Mouse (Mus musculus): ENCODE results near the gene Fars2. TPM values are rescaled to one million over a fixed set of nuclear protein-coding genes. Genes with fewer than 3 reads are reported as not detected.

Gene Fars2
- polyA plus RNA-seq, 1 experiment from 2014 or later: 31.7 TPM

- Histone ChIP-seq H3K27ac (ENCODE audit: low read depth, low read length) (no peak overlapping the region), H3K27me3 (ENCODE audit: control insufficient read depth, insufficient read depth, low read length) (peaks cover 95% of the 10 kb centered on the region), H3K4me3 (ENCODE audit: low read length) (peak overlapping the region; percentile 31), H3K4me1 (ENCODE audit: control insufficient read depth, insufficient read depth, low read length) (peaks cover 8% of the 10 kb centered on the region; the same call in 1 of the 2 replicates), H3K4me2 (replicated peaks; ENCODE audit: low read depth, low read length) (peak overlapping the region; percentile 38), H3K9ac (ENCODE audit: low read depth, low read length) (no peak overlapping the region), H3K9me3 (ENCODE audit: control insufficient read depth, low read length) (no peaks in the 10 kb centered on the region), H3K36me3 (ENCODE audit: control insufficient read depth, insufficient read depth, low read length) (no peaks in the 10 kb centered on the region)
- WGBS: under 1% methylated on average over 34 of the region's 34 CpGs
- 0 out of 2 replicates have a peak, but pooled peaks have one; percentile 17 for ATAC-seq (ENCODE audit: low FRiP score, low TSS enrichment)
Observed at GRCm38 (mm10) chr13:36726951-36727778, 610.0 kb downstream of the Fars2 start.

DNA sequence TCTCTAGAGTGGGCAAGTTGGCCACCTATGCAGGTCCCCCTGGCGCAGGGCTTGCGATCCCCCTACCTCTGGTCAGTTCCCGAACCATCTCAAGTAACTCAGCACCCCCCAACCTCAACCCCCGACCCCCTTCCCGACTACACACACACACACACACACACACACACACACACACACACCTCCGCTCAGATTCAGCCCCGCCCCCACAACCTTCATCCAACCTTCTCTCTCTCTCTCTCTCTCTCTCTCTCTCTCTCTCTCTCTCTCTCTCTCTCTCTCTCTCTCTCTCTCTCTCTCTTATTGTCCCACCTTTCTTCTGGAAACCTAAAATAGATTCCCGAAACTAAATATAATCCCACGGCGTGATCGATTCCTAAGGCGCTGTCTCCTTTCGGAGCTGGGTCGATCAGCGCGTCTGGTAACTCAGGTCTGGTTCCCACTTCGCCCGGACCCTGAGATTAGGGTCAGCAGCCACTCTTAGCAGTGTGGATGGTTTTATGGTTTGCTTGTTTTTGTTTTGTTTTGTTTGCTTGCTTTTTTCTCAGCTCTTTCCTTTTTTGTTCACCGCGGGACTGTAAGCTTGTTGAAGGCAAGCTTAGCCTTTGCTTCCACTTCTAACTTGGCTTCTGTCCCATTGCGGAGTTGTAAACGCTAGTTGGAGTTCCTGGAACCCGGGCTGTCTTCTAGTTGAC is 610.7 kb downstream of the Fars2 start:
- peaks cover 8% of the 10 kb centered on the region; the same call in 1 of the 2 replicates for H3K4me1 ChIP-seq (ENCODE audit: control insufficient read depth, insufficient read depth, low read length)
- H3K4me2 ChIP-seq (replicated peaks; ENCODE audit: low read depth, low read length): no peak overlapping the region
- H3K9me3 ChIP-seq (ENCODE audit: control insufficient read depth, low read length): no peaks in the 10 kb centered on the region
- H3K4me3 ChIP-seq (ENCODE audit: low read length): no peak overlapping the region
- H3K27ac ChIP-seq (ENCODE audit: low read depth, low read length): no peak overlapping the region
- H3K9ac ChIP-seq (ENCODE audit: low read depth, low read length): no peak overlapping the region
- peaks cover 94% of the 10 kb centered on the region for H3K27me3 ChIP-seq (ENCODE audit: control insufficient read depth, insufficient read depth, low read length)
- WGBS: 2% methylated on average over 23 of the region's 23 CpGs
- ATAC-seq (ENCODE audit: low FRiP score, low TSS enrichment): no peak
- H3K36me3 ChIP-seq (ENCODE audit: control insufficient read depth, insufficient read depth, low read length): no peaks in the 10 kb centered on the region

DNA sequence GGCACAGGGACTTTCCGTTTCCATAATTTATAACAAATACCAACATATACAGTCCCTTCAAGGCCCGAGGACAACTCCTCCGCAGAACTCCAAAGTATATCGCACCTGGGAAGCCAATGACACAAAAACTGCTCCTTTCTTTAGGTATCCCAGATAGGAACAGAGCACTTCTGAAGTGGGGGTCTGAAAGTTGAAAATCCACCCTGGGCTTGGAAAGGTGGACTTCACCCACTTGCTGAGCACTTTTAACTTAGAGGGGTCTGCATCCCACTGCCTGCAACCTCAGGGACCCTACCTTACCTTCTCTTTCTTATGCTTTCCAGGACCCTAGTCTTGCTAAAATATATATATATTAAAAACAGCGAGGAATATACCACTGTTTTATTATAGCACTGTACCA is 611.3 kb downstream of the Fars2 start:
- no peak overlapping the region for H3K27ac ChIP-seq (ENCODE audit: low read depth, low read length)
- no peaks in the 10 kb centered on the region for H3K36me3 ChIP-seq (ENCODE audit: control insufficient read depth, insufficient read depth, low read length)
- H3K9ac ChIP-seq (ENCODE audit: low read depth, low read length): no peak overlapping the region
- no peak for ATAC-seq (ENCODE audit: low FRiP score, low TSS enrichment)
- peaks cover 92% of the 10 kb centered on the region for H3K27me3 ChIP-seq (ENCODE audit: control insufficient read depth, insufficient read depth, low read length)
- H3K4me3 ChIP-seq (ENCODE audit: low read length): no peak overlapping the region
- no peaks in the 10 kb centered on the region for H3K9me3 ChIP-seq (ENCODE audit: control insufficient read depth, low read length)
- peaks cover 8% of the 10 kb centered on the region; the same call in 1 of the 2 replicates for H3K4me1 ChIP-seq (ENCODE audit: control insufficient read depth, insufficient read depth, low read length)
- WGBS: 6% methylated on average over 5 of the region's 5 CpGs
- no peak overlapping the region for H3K4me2 ChIP-seq (replicated peaks; ENCODE audit: low read depth, low read length)

DNA sequence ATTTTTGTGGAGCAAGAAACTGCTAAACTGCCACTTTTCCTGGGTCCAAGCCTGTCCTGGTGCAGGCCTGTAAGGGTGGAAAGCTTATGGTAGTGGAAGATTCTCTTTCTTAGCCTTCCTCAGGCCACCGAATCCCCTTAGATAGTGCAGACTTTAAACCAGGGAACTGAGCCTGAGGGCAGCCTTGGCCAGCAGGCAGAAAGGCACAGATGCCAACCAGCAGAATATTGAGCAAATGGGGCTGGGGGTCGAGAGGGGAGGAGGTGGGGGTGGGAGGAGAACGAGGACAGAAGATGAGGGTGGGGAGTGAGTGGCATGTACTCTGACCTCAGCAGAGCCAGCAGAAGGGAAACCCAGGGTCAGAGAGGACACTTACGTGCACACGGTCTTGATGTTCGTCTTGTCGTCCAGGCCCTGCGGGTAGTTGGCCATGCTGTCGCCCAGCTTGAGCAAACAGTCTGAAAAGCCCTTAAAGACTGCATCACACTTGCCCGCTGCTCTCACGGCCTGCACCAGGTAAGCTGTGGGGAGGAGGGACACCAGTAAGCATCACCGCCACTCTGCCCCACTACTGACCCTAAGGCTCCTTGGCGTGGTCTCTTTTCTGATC is 612.6 kb downstream of the Fars2 start:
- no peak overlapping the region for H3K4me3 ChIP-seq (ENCODE audit: low read length)
- 5% methylated on average over 13 of the region's 13 CpGs for WGBS
- H3K27ac ChIP-seq (ENCODE audit: low read depth, low read length): no peak overlapping the region
- no peak for ATAC-seq (ENCODE audit: low FRiP score, low TSS enrichment)
- no peak overlapping the region for H3K4me2 ChIP-seq (replicated peaks; ENCODE audit: low read depth, low read length)
- H3K36me3 ChIP-seq (ENCODE audit: control insufficient read depth, insufficient read depth, low read length): no peaks in the 10 kb centered on the region
- H3K9ac ChIP-seq (ENCODE audit: low read depth, low read length): no peak overlapping the region
- H3K9me3 ChIP-seq (ENCODE audit: control insufficient read depth, low read length): no peaks in the 10 kb centered on the region
- peaks cover 8% of the 10 kb centered on the region; the same call in 1 of the 2 replicates for H3K4me1 ChIP-seq (ENCODE audit: control insufficient read depth, insufficient read depth, low read length)
- peaks cover 90% of the 10 kb centered on the region for H3K27me3 ChIP-seq (ENCODE audit: control insufficient read depth, insufficient read depth, low read length)

DNA sequence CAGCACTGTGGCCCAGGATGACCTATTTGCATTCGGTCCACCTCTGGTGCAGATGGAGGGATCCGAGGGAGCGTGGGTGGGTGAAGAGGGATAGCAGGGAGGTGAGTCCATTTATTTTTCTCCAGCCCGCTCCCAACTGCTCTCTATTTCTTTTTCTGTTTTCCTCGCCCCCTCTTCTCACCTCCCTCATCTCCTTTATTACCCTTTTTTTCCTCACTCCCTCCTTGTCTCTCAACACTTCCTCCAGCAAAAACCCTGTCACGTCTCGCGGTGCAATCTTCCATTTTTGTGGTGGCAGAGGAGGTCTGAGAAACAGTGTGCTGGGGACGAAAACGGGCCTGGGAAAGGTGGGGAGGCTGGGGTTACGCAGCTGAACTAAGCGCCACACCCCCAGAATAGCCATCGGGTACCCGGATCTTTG is 613.1 kb downstream of the Fars2 start:
- Histone ChIP-seq H3K36me3 (ENCODE audit: control insufficient read depth, insufficient read depth, low read length) (no peaks in the 10 kb centered on the region), H3K9ac (ENCODE audit: low read depth, low read length) (no peak overlapping the region), H3K4me1 (ENCODE audit: control insufficient read depth, insufficient read depth, low read length) (peaks cover 8% of the 10 kb centered on the region; the same call in 1 of the 2 replicates), H3K4me3 (ENCODE audit: low read length) (no peak overlapping the region), H3K27ac (ENCODE audit: low read depth, low read length) (no peak overlapping the region), H3K27me3 (ENCODE audit: control insufficient read depth, insufficient read depth, low read length) (peaks cover 88% of the 10 kb centered on the region), H3K4me2 (replicated peaks; ENCODE audit: low read depth, low read length) (no peak overlapping the region), H3K9me3 (ENCODE audit: control insufficient read depth, low read length) (no peaks in the 10 kb centered on the region)
- no peak for ATAC-seq (ENCODE audit: low FRiP score, low TSS enrichment)
- WGBS: 7% methylated on average over 14 of the region's 14 CpGs

GRCm38 (mm10) chr13:36731016-36731930 is 614.1 kb downstream of the Fars2 start:
- Histone ChIP-seq H3K27ac (ENCODE audit: low read depth, low read length) (no peak overlapping the region), H3K4me3 (ENCODE audit: low read length) (peak overlapping the region; percentile 28), H3K9ac (ENCODE audit: low read depth, low read length) (no peak overlapping the region)

GRCm38 (mm10) chr13:36731931-36732461 is 614.8 kb downstream of the Fars2 start:
- WGBS: under 1% methylated on average over 23 of the region's 23 CpGs

More at GRCm38 (mm10) chr13:36731016-36731930, 614.1 kb downstream of the Fars2 start:
- H3K9me3 ChIP-seq (ENCODE audit: control insufficient read depth, low read length): no peaks in the 10 kb centered on the region
- H3K27me3 ChIP-seq (ENCODE audit: control insufficient read depth, insufficient read depth, low read length): peaks cover 81% of the 10 kb centered on the region
- no peaks in the 10 kb centered on the region for H3K36me3 ChIP-seq (ENCODE audit: control insufficient read depth, insufficient read depth, low read length)
- peak overlapping the region; percentile 33 for H3K4me2 ChIP-seq (replicated peaks; ENCODE audit: low read depth, low read length)
- no peak for ATAC-seq (ENCODE audit: low FRiP score, low TSS enrichment)
- peaks cover 8% of the 10 kb centered on the region; the same call in 1 of the 2 replicates for H3K4me1 ChIP-seq (ENCODE audit: control insufficient read depth, insufficient read depth, low read length)
- WGBS: 1% methylated on average over 34 of the region's 34 CpGs

DNA sequence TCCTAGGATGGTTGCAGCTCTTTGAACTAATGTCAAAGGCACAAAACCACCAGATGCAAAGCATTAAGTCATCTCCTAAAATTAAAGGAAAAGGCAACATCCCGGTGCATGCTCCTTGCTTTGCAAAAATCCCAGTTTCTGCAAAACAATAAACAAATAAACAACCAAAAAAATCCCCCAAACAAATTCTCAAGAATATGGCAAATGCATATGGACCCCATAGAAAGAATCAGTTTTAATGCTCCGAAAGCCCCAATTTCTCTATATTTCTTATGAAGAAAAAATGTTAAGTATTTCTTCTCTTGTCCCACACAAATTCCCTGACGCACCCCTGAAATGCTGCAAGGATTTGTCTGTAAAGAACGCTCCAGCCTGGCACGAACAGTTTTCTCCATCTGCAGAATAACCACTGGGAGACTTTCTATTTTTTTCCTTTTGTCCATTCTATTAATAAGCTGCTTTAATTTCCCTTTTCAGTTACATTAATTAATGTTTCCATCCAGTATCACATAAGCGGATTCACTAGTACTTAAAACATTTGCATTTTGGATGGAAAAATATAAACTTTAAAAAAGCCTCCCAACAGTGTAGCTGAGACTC is 615.8 kb downstream of the Fars2 start:
- Histone ChIP-seq H3K4me3 (ENCODE audit: low read length) (no peak overlapping the region), H3K9ac (ENCODE audit: low read depth, low read length) (no peak overlapping the region), H3K36me3 (ENCODE audit: control insufficient read depth, insufficient read depth, low read length) (no peaks in the 10 kb centered on the region), H3K9me3 (ENCODE audit: control insufficient read depth, low read length) (no peaks in the 10 kb centered on the region), H3K27ac (ENCODE audit: low read depth, low read length) (no peak overlapping the region), H3K4me1 (ENCODE audit: control insufficient read depth, insufficient read depth, low read length) (no peaks in the 10 kb centered on the region; the same call in 1 of the 2 replicates), H3K27me3 (ENCODE audit: control insufficient read depth, insufficient read depth, low read length) (peaks cover 78% of the 10 kb centered on the region), H3K4me2 (replicated peaks; ENCODE audit: low read depth, low read length) (no peak overlapping the region)
- no peak for ATAC-seq (ENCODE audit: low FRiP score, low TSS enrichment)
- 5% methylated on average over 6 of the region's 6 CpGs for WGBS

More at GRCm38 (mm10) chr13:36731931-36732461, 614.8 kb downstream of the Fars2 start:
- H3K4me1 ChIP-seq (ENCODE audit: control insufficient read depth, insufficient read depth, low read length): peaks cover 1% of the 10 kb centered on the region; the same call in 1 of the 2 replicates
- peak overlapping the region; percentile 28 for H3K4me3 ChIP-seq (ENCODE audit: low read length)
- no peaks in the 10 kb centered on the region for H3K36me3 ChIP-seq (ENCODE audit: control insufficient read depth, insufficient read depth, low read length)
- H3K4me2 ChIP-seq (replicated peaks; ENCODE audit: low read depth, low read length): peak overlapping the region; percentile 33
- no peak for ATAC-seq (ENCODE audit: low FRiP score, low TSS enrichment)
- no peak overlapping the region for H3K9ac ChIP-seq (ENCODE audit: low read depth, low read length)
- H3K27ac ChIP-seq (ENCODE audit: low read depth, low read length): no peak overlapping the region
- H3K27me3 ChIP-seq (ENCODE audit: control insufficient read depth, insufficient read depth, low read length): peaks cover 81% of the 10 kb centered on the region
- H3K9me3 ChIP-seq (ENCODE audit: control insufficient read depth, low read length): no peaks in the 10 kb centered on the region
